Mouse (Mus musculus): Measurements from ENCODE around the gene Ezr.

Ezr gene

DNA sequence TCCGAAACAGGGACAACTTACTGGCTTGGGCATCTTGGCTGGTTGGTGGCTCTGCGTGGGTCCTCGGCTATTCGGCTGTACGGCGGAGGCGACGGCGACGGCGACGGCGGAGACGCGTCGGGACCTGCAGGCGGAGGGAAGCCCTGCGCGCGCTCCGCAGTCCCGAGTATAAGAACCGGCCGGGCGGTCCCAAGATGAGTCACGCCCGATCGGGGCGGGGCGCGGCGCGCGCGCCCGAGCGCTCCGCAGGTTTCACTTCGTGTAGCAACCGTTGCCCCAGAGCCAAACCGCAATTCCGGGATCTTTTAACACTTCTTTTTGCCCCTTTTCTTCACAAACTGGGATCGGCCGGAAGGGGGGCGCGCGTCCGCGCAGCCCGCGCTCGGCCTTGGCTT, at the start of gene Ezr:
Ezr (minus strand) TSS at position 174 of the 395 bp plus-strand sequence.
- DNase-seq (ENCODE audit: low spot score): peak; percentile 80

DNA sequence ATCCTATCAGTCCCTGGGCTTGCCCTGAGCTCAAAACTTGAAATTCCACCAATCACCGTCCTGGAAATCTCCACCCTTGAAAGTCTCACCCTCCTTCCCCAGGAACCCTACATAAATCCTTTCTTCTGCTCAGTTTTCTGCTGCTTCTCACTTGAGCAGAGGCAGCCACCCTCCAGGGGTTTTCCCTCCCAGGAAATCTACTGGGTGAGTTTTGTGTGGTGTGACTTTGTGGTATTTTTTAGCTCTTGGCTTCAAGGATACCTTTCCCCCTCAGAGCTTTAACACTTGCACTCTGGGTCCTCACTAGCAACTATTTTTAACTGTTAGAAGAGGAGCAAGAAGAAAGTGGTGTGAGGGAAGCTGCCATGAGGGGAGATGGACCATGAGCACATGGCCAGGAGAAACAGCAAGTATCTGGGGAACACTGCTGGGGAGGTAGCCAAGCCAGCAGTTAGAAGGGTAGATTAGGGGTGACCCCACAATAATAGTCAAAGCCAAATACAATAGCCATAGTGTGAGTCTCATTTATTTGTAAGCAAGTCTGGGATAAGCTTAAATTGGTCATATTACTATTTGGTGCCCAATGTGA, 47.5 kb upstream of the Ezr start:
- no peak for DNase-seq (ENCODE audit: low spot score)

DNA sequence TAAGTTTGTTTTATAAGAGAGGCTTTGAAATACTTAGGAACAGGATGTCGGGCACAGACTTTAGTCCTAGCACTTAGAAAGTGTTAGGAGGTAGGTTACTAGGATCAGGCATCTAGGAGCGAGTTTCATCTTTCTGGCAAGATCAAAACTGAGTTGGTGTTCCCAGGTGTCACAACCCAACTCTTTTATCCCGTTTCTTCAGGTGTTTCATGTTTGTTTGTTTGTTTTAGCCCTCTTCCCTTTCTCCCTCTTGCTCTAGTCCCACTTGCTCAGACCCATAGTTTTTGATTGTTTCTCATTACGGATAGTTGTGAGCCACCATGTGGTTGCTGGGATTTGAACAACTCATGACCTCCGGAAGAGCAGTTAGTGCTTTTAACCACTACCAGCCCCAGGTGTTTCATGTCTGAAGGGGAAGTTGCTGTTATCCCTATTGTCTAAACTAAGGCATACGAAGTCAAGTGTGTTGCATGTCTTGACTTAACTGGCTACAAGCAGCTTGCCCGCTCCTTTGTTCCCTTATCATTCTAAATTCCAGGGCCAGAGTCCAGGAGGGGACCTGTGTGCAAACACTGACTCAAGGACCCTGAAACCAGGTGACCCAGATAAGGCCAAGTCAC, 46.1 kb upstream of the Ezr start:
- no peak for DNase-seq (ENCODE audit: low spot score)

GRCm38 (mm10) chr17:6827740-6828461, 45.3 kb upstream of the Ezr start:
- peak; percentile 93 for DNase-seq (ENCODE audit: low spot score)

DNA sequence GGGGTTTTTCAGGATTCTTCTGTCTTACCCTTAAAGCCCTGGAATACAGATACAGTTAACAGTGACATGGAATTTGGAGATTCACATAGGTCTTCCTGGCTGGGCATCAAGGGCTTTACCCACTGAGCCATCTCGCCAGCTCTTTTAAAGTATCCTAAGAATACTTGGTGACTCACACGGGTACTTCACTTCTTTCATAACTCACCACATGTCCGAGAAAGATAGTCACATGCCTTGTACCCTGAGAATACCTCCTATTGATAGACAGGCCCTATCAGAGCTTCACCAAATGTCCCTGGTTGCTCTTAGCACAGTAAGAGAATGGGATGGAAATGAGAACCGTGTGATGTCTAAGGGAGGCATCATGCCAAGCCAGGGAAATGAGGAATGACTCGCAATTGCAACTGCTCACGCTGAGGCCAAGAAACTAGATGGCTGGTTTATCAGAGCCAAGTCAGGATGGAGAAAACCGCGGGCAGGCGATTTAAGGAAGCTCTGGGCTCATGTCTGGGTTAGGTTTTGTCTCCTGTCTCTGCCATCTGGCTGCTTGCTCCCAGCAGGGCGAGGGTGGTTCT, 44.7 kb upstream of the Ezr start:
- DNase-seq (ENCODE audit: low spot score): no peak

- DNase-seq (ENCODE audit: low spot score): no peak
Measured at GRCm38 (mm10) chr17:6816796-6817195, 34.2 kb upstream of the Ezr start.

DNA sequence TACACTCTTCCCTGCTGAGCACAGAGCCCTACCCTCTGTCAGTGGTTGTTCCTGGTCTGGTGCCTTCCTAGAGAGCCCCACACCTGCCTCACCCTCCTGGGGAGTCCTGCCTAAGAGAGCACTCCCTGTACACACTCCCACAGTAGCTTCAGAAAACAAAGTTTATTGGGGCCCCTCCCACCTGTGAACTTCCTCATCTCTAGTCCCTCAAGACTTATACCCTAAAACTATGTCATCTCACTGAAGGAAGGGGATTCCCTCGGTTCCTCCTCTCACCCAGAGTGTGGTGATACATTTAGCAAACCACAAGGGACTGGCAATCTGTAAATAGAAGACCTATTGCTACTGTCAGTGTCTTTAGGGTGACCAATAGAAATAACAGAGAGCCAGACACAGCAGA, 33.6 kb upstream of the Ezr start:
- no peak for DNase-seq (ENCODE audit: low spot score)

GRCm38 (mm10) chr17:6814656-6815055, 32.1 kb upstream of the Ezr start:
- DNase-seq (ENCODE audit: low spot score): peak; percentile 32

GRCm38 (mm10) chr17:6812851-6813191, 30.2 kb upstream of the Ezr start:
- no peak for DNase-seq (ENCODE audit: low spot score)

DNA sequence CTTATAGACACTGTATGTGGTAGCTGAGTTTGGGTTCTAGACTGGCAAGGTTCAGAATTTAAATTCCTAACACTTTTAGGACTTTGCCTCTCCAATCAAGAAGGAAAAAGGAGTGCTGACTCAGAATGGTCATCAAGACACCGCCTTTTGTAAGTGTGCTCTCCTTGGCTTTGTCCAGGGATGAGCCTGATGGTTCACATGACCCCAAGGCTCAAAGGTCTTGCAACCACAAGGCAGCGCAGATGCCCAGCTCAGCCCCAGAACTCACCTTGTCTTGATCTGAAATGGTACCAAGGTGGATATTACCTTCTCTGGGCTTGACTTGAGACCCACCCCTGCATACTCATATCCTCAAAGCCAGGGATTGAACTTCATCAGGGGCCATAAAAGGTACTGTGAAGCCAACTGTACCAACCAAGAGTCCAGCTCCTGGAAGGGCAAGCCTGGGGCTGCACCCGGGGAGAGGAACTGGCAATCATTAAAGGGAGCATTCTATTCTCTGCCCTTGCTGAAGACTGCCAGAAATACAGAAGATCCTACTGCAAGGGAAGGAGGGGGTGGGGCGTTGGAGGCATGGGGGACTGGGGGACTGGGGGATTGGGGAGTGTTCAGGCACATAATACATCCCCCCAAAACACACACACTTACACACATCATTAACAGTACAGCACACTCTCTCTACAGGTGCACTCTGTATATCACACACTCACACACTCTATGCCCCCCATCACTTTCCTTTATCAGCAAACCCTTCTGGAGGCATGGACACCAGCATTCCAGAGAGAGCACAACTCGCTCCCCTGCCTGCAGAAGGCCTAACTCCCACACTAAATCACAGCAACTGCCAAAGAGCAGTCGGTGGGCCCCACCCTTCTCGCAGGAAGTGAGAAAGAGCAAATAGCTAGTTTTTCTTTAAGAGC, 29.6 kb upstream of the Ezr start:
- peak; percentile 36 for DNase-seq (ENCODE audit: low spot score)

GRCm38 (mm10) chr17:6809331-6809730, 26.7 kb upstream of the Ezr start:
- DNase-seq (ENCODE audit: low spot score): no peak

DNA sequence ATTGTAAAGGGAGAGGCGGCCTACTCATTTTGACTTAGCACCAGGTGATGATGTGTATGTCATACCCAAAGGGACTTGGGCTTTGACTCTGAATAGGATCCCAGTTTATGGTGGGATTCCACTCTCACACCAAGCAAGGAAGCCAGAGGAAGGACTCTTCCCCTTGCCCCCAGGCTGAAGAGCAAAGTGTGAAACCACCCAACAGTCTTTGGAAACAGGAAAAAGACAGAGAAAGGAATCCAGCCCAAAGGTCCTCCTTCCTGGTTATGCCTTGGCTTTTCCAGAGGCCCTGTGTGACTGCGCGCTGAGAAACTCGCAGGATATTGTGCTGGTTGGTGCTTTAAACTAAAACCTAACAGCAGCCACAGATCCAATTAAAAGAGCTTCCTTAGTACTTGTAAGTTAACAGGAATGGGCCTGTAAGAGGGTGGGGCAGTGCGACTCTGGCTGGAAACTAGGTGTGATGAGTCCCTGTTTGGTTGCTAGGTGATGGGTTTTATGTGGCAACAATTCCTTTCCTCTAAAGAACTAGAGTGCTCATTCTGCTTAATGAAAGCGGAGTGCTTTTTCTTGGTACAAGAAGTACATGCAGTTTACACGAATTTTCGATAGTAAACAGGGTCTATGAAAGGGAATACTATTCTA, 26.1 kb upstream of the Ezr start:
- no peak for DNase-seq (ENCODE audit: low spot score)

- DNase-seq (ENCODE audit: low spot score): no peak
Measured at GRCm38 (mm10) chr17:6807827-6808520, 25.4 kb upstream of the Ezr start.

GRCm38 (mm10) chr17:6804853-6805543, 22.4 kb upstream of the Ezr start:
- DNase-seq (ENCODE audit: low spot score): no peak

GRCm38 (mm10) chr17:6804111-6804510, 21.5 kb upstream of the Ezr start:
- no peak for DNase-seq (ENCODE audit: low spot score)

DNA sequence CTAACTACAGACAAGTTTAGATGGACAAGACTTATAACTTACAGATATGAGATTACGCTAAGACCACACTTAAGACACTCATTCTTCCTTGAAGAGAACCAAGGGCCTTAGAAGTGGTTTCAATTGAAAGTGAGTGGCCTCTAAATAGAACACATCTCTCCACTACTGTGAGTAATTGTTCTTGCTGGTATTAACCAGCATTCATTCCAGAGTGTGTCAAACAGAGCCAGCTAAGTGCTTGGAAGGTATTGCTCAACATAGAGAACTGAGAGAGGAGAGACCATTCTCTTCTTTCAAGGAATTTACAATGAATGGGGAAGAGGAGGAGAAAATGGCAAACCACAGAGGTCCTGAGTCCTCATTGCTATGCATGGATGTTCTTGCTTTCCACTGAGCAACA, 21.0 kb upstream of the Ezr start:
- no peak for DNase-seq (ENCODE audit: low spot score)

DNA sequence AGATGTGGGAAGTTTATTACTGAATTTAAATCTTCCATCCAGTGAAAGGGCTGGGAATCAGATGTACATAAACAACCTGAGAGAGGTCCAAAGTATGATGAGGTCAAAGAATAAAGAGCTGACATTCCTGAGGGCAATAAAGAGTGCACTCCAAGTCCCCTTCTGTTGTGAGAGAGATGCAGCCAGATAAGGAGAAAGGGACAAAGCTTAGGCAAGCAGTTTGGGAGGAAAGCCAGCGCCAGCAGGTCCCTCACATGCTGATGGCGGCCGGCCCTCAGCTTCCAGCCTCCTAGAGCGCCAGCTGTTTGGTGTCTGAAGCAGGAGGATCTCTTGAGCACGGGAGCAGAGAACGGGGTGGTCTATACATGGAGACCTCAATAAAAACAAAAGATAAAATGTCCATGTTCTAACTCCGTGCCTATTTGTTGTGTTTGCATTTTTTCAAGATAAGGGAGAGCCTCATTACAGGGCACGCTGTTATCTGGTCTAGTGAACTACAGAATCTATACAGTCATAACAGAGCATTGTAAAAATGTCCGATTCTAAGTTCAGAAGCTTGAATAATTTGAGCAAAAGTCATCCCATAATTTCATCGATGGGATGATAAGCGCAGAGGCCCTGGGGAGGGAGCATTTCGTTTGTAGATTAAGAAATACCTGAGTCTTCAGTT, 15.9 kb upstream of the Ezr start:
- DNase-seq (ENCODE audit: low spot score): no peak

GRCm38 (mm10) chr17:6797471-6797870, 14.9 kb upstream of the Ezr start:
- no peak for DNase-seq (ENCODE audit: low spot score)

DNA sequence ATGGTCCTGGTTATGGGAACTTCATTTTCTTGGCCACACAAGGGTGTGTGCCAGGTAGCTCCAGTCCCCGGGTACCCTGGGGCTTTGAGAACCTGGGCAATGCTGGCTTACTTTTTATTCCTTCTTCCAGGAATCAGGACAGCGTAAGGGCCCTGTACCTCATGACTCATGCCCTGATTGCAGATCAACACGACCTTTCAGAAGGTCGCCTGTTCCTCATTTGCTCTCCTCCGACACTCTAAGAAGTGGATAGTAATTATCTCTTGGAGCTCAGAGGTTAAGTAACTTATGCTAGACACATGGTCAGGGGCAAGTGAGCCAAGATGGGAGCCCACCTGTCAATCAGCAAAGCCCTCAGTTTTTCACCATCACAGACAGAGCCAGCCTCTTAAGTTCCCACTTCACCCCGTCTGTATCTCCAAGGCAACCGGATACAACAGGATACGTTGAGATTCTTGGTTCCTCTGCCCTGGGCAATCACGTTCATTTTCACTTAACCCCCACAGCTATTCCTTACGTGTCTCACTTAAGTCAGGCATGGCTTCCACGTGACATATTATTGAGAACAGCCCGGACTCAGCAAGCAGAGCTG, 11.7 kb upstream of the Ezr start:
- no peak for DNase-seq (ENCODE audit: low spot score)
